ENCODE assay signal across 25 mouse cellular contexts in the genomic region with DNA sequence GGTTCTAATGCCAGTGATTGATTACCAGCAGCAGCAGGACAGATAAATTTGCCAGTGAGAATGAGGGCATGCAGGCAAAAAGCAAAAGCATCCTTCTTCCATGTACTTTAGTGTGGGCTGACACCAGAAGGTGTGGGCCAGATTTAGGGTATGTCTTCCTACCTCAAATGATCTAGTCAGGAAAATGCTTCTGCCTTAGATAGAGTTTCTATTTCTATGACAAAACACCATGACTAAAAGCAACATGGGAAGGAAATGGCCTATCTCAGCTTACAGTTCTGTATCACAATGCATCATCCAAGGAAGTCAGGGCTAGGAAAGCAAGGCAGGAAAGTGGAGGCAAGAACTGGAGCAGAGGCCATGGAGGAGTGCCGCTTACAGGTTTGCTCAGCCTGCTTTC.
"Had no signal": no experiment of that assay in that cellular context is flagged by ENCODE, and none has a peak within 500 bp of the region (broad histone marks: within the 10 kb centered on the region; RNA-seq: fewer than 3 reads in every experiment).

No protein-coding gene starts in this region.

- ATAC-seq: hindbrain, embryonic 16.5 days; inflammation-experienced regulatory T-cells, adult 6 months; intestine, embryonic 15.5 days; intestine, postnatal 0 days; liver, embryonic 12.5 days had no signal

- H3K27ac ChIP-seq: gastrocnemius, adult 2 months; heart, embryonic 10.5 days; hindbrain, embryonic 10.5 days; hindbrain, embryonic 12.5 days; hindbrain, embryonic 14.5 days; intestine, embryonic 15.5 days; limb, embryonic 13.5 days; limb, embryonic 15.5 days; liver, embryonic 12.5 days; liver, embryonic 14.5 days had no signal

- H3K4me3 ChIP-seq: gastrocnemius, adult 2 months; heart, embryonic 10.5 days; heart, embryonic 12.5 days; hindbrain, embryonic 10.5 days; hindbrain, embryonic 12.5 days; intestine, embryonic 15.5 days; limb, embryonic 13.5 days; limb, embryonic 15.5 days; liver, embryonic 12.5 days had no signal

- DNase-seq: gastrocnemius, adult 2 months; gastrocnemius, postnatal 10 days; gastrocnemius, postnatal 25 days; heart, postnatal 10 days; heart, postnatal 4 days; kidney, adult 18-20 months; kidney, adult 8-10 months; kidney, postnatal 14 days; kidney, postnatal 36 days; layer of hippocampus, adult 9-11 months; layer of hippocampus, postnatal 36 days; left cerebral cortex, postnatal 4 days had no signal
